Mouse (Mus musculus) adrenal gland, postnatal 36 days (tissue): Measurements from ENCODE around the gene Abcc2. TPM values are rescaled to one million over a fixed set of nuclear protein-coding genes. Genes with fewer than 3 reads are reported as not detected.

Experiments
- DNase-seq, 2 experiments: peaks; one replicate each; pipeline ENCODE4 v3.0.0; 2021; ENCODE audit warnings: mixed read lengths in 1 of 2
- total RNA-seq, 2 experiments: library from RNA; stranded (reverse); gene quantifications; 2 replicates each; pipeline ENCODE4 v1.2.3; 2021

Gene Abcc2
- total RNA-seq, 2 experiments from 2014 or later, result 0.10 to 0.30 TPM

DNA sequence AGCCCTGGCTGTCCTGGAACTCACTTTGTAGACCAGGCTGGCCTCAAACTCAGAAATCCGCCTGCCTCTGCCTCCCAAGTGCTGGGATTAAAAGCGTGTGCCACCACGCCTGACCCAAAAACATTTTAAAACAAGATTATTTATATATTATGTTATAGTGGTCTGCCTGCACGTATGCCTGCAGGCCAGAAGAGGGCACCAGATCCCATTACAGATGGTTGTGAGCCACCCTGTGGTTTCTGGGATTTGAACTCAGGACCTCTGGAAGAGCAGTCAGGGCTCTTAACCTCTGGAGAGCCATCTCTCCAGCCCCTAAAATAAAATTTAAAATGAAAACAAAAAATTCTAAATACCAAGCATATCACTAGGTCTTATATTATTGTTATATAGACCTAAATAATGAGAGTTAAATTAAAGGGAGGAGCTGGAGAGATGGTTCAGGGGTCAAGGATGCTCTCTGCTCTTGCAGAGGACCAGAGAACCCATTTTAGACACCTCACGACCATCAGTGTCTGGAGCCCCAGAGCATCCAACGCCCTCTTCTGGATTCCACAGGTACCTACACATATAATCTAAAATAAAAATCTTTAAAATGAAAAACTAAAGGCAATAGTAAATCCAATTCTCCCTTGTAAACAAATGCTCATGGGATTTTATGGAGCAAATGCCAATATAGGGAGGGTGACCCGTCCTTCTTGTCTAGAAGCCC is 71.0 kb downstream of the Abcc2 start:
- no peak for DNase-seq

GRCm38 (mm10) chr19:43857347-43857746 is 75.4 kb downstream of the Abcc2 start:
- DNase-seq, result peak; percentile 37 to 48

- no peak for DNase-seq
These were observed 88.4 kb downstream of the Abcc2 start for GRCm38 (mm10) chr19:43870418-43870817.

GRCm38 (mm10) chr19:43874351-43874750 is 92.4 kb downstream of the Abcc2 start:
- DNase-seq, result no peak

DNA sequence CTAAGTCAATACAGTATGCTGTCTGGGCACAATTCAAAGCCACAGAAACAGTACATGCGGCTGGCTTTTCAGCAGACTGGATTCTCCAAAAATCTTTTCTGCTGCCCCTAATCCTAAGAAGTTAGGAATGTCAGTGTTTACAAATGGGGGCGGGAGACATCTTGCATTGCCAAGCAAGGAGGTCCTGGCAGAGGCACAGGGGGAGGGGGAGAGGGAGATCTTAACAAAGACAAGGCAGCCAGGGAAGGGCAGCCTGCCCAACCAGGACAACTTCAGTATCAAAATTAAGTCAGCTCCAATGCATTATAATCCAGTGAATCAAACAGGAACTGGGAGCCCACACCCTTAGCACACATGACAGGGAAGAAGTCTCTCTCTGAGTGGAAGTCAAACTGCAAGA is 94.0 kb downstream of the Abcc2 start:
- no peak for DNase-seq

GRCm38 (mm10) chr19:43877364-43877763 is 95.4 kb downstream of the Abcc2 start:
- DNase-seq, result no peak

DNA sequence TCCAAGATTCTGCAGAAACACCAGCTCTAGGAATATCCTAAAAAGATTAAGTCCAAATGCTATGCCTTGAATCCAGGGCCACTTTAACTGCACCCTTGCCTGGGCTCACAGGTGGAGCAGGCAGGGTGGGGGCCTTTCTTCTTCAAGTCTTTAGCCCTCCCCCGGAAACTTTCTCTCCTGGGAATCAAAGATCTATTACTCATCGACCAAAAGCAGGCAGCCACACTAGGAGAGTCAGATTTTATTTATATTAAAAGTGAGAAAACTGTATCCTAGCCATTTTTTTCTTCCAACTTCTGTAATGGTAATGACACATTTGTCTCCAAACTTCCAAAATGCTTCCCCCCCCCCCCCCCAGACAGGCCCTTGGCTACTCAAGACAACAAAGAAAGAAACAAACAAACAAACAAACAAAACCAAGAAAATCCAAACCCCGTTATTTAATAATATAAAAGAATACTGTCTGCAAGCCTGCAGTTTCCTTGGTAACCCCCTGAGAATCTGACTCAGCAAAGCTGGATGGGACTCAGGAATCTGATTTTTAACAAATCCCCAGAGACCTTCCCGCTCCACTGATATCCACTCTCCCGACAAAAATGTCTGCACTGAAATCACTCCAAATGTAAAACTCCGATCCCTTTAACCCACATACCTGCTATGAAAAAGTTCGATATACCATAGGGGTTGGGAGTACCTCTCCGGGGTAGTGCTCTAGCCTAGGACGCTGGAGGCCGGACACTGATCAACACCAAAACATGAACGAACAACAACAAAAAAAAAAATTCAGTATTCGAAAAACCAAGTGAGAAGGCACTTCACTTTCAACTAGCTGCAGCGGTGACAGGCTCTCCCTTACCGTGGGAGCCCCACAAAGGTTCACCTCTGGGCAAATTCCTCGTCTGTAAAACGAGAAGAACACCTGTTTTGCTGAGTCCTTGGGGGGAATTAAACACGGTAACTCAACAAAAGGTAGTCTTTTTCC is 96.4 kb downstream of the Abcc2 start:
- DNase-seq, result peak; percentile 28 to 59

DNA sequence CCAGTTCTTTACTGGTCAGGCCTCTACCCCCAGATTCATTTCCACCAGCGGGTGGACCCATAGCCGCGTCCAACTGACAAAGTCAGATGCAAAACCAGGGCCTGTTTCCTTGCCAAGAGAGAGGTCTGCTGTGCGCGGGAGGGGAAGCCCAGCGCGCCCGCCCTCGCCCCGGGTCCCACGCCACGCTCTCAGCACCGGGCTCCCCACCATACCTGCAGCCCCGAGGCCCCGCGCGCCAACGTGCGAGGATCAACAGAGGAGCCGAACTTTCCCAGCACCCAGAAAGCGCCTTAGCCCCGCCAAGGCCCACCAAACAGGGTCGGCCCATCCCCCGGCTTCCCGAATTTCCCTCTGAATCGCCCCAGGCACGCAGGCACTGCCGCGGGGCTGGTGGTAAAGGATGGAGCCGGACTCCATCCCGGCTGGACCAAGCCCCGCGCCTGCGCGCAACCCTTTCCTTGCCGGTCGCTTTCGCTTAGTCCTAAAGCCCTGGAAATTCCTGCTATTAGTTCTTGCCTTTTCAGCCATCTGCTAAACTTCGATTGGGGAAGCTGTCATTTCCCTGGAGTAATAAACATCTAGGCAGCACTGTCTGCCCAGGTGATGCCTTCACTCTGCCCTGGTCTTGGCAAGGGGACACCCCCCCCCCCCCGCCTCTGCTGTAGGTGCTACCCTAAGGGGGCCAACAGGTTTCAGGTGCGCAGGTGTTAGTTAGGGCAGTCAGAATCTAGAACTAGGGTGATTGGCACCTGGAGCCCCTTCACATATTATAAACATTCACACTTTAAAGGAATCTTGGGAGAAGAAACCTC is 97.6 kb downstream of the Abcc2 start:
- DNase-seq, result peak; percentile 76 to 84

GRCm38 (mm10) chr19:43880420-43880819 is 98.4 kb downstream of the Abcc2 start:
- DNase-seq, result no peak

DNA sequence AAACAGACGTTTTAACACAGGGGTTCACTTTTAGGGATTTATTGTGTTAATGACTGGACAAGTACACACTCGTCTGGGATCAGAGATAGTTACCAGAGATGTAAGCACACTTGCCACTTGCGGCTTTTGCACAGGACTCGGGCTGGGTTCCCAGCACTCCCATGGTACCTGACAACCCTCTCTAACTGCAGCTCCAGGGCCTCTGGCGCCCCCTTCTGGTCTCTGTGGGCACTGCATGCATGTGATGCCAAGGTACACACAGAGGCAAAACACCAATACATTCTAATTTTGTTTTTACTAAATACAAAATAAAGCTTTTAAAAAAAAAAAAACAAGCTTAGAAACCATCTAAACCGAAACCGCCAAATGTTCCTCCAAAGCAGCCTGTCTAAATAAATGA is 99.6 kb downstream of the Abcc2 start:
- DNase-seq, result no peak

GRCm38 (mm10) chr19:43882895-43883573 is 101.0 kb downstream of the Abcc2 start:
- no peak for DNase-seq

- no peak for DNase-seq
These were observed 102.9 kb downstream of the Abcc2 start for GRCm38 (mm10) chr19:43884668-43885498.

DNA sequence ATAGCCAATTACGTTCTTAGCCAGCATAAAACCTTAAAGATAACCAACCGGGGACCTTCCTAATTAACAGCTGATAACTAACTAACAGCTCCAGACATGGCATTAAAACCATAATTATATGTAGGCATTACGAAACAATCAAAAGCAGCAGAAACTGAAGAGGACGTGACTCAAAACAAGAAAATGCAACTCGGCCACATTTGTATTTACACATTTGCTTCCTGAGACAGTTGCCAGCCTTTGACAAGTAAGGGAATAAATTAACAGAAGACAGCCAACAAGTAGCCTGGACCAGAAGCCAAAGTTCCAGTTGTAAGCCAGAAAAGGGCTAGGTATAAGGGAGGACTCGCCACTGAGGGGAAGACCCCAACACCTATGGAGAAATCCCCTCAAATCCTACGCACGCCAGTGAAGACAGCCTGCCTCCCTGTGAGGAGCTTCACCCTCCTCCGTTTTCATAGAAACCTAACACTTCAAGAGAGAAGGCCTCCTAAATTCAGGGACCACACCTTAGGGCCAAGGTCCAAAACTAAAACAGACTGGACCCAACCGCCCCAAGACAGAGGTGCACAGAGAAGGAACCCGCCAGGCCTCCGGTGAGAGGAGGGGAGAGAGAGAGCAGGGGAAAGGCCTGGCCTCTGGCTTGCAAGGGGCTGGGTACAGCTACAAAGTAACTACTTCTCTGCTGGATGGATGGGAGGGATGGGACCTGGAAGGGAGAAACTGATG is 104.5 kb downstream of the Abcc2 start:
- no peak for DNase-seq

- no peak for DNase-seq
These were observed 105.2 kb downstream of the Abcc2 start for GRCm38 (mm10) chr19:43887242-43887641.

- DNase-seq, result no peak
These were observed 105.7 kb downstream of the Abcc2 start for GRCm38 (mm10) chr19:43887725-43888124.

Other genes starting within 250 kb of the Abcc2 start
- gene Nkx2-3, start 169.9 kb upstream of the Abcc2 start, total RNA-seq, result not detected
- gene Slc25a28, start 107.3 kb upstream of the Abcc2 start, total RNA-seq, result 10 to 100 TPM; 54.2 to 91.4 TPM
- gene Entpd7, start 92.5 kb upstream of the Abcc2 start, total RNA-seq, result 10 to 100 TPM; 21.2 to 27.1 TPM
- 10 to 100 TPM in 1 of 2 experiments, 1 to 10 TPM in 1; 7.5 to 14.7 TPM for gene Cutc, start 29.2 kb upstream of the Abcc2 start, total RNA-seq
- 10 to 100 TPM; 35.3 to 43.6 TPM for gene Cox15, start 29.2 kb upstream of the Abcc2 start, total RNA-seq
- 10 to 100 TPM; 12.6 to 13.3 TPM for gene Dnmbp, start 158.0 kb downstream of the Abcc2 start, total RNA-seq
- under 1 TPM in 1 of 2 experiments, not detected in 1; 0.26 TPM for gene Cpn1, start 204.4 kb downstream of the Abcc2 start, total RNA-seq
- 1 to 10 TPM in 1 of 2 experiments, under 1 TPM in 1; 0.40 to 1.6 TPM for gene Cyp2c23, start 247.0 kb downstream of the Abcc2 start, total RNA-seq